Mouse (Mus musculus): Measurements from ENCODE around the gene Hibadh. TPM values are rescaled to one million over a fixed set of nuclear protein-coding genes. Genes with fewer than 3 reads are reported as not detected.
A peak's percentile ranks its signal among the peaks of the same experiment; 100 is the strongest.
"Not testable (repeated sequence)": the region's sequence is repeated elsewhere in the genome, so short reads cannot be mapped to it uniquely, and the experiment has no call there.

Gene Hibadh
- polyA plus RNA-seq (2014; fragmentation: Nextera tagmentation; extraction: Ambion mirVana), result 63.6 and 63.8 TPM in 2 replicates

GRCm38 (mm10) chr6:52640224-52640712 is at the start of gene Hibadh:
TSS of gene Hibadh (minus strand) at chr6:52640389.
- Histone ChIP-seq H3K27ac (ENCODE audit: low read depth, low read length) (peak within 1 kb of the TSS; percentile 59), H3K4me3 (ENCODE audit: low read depth, low read length) (peak within 1 kb of the TSS; percentile 73), H3K4me1 (replicated peaks; ENCODE audit: control insufficient read depth, insufficient read depth, low read length) (peaks cover 7% of the 10 kb centered on the region; the same call in 1 of the 2 replicates), H3K9ac (ENCODE audit: low read depth, low read length) (peak within 1 kb of the TSS; percentile 78), H3K4me2 (peak within 1 kb of the TSS; percentile 79), H3K27me3 (replicated peaks; ENCODE audit: control insufficient read depth, insufficient read depth, low read length) (no peaks in the 10 kb centered on the region; the same call in 1 of the 2 replicates), H3K36me3 (ENCODE audit: control insufficient read depth, insufficient read depth, low read length) (no peaks in the 10 kb centered on the region), H3K9me3 (ENCODE audit: control insufficient read depth, low read length) (no peaks in the 10 kb centered on the region)
- ATAC-seq (replicated peaks; ENCODE audit: low FRiP score), result peak; percentile 100
- under 1% methylated on average over 34 of the region's 34 CpGs for WGBS
- DNase-seq (ENCODE audit: low spot score), result peak; percentile 97

GRCm38 (mm10) chr6:52686901-52687500 is 46.8 kb upstream of the Hibadh start:
- no peak for ATAC-seq (replicated peaks; ENCODE audit: low FRiP score)
- WGBS, result 81% methylated on average over 5 of the region's 5 CpGs

GRCm38 (mm10) chr6:52682607-52683006 is 42.4 kb upstream of the Hibadh start:
- Histone ChIP-seq H3K27ac (ENCODE audit: low read depth, low read length) (no peak overlapping the region), H3K4me2 (no peak overlapping the region), H3K9me3 (ENCODE audit: control insufficient read depth, low read length) (no peaks in the 10 kb centered on the region), H3K36me3 (ENCODE audit: control insufficient read depth, insufficient read depth, low read length) (no peaks in the 10 kb centered on the region), H3K4me3 (ENCODE audit: low read depth, low read length) (no peak overlapping the region), H3K27me3 (replicated peaks; ENCODE audit: control insufficient read depth, insufficient read depth, low read length) (no peaks in the 10 kb centered on the region), H3K9ac (ENCODE audit: low read depth, low read length) (no peak overlapping the region), H3K4me1 (replicated peaks; ENCODE audit: control insufficient read depth, insufficient read depth, low read length) (no peaks in the 10 kb centered on the region)
- ATAC-seq (replicated peaks; ENCODE audit: low FRiP score) (no peak), DNase-seq (ENCODE audit: low spot score) (no peak)
- WGBS, result 80% methylated on average over 3 of the region's 3 CpGs

More at GRCm38 (mm10) chr6:52686901-52687500, 46.8 kb upstream of the Hibadh start:
- Histone ChIP-seq H3K27me3 (replicated peaks; ENCODE audit: control insufficient read depth, insufficient read depth, low read length) (no peaks in the 10 kb centered on the region), H3K9me3 (ENCODE audit: control insufficient read depth, low read length) (no peaks in the 10 kb centered on the region), H3K9ac (ENCODE audit: low read depth, low read length) (no peak overlapping the region), H3K4me1 (replicated peaks; ENCODE audit: control insufficient read depth, insufficient read depth, low read length) (no peaks in the 10 kb centered on the region), H3K27ac (ENCODE audit: low read depth, low read length) (no peak overlapping the region), H3K4me3 (ENCODE audit: low read depth, low read length) (no peak overlapping the region), H3K4me2 (no peak overlapping the region), H3K36me3 (ENCODE audit: control insufficient read depth, insufficient read depth, low read length) (no peaks in the 10 kb centered on the region)
- no peak for DNase-seq (ENCODE audit: low spot score)

- DNase-seq (ENCODE audit: low spot score) (no peak), ATAC-seq (replicated peaks; ENCODE audit: low FRiP score) (no peak)
- no peaks in the 10 kb centered on the region for H3K4me1 ChIP-seq (replicated peaks; ENCODE audit: control insufficient read depth, insufficient read depth, low read length)
- no peaks in the 10 kb centered on the region for H3K36me3 ChIP-seq (ENCODE audit: control insufficient read depth, insufficient read depth, low read length)
- H3K4me3 ChIP-seq (ENCODE audit: low read depth, low read length), result no peak overlapping the region
- H3K9ac ChIP-seq (ENCODE audit: low read depth, low read length), result no peak overlapping the region
- H3K4me2 ChIP-seq, result no peak overlapping the region
- no peaks in the 10 kb centered on the region for H3K9me3 ChIP-seq (ENCODE audit: control insufficient read depth, low read length)
- H3K27me3 ChIP-seq (replicated peaks; ENCODE audit: control insufficient read depth, insufficient read depth, low read length), result no peaks in the 10 kb centered on the region
- H3K27ac ChIP-seq (ENCODE audit: low read depth, low read length), result no peak overlapping the region
- WGBS, result 76% methylated on average over 6 of the region's 6 CpGs
These were observed 41.8 kb upstream of the Hibadh start for GRCm38 (mm10) chr6:52681847-52682485.

GRCm38 (mm10) chr6:52680458-52681032 is 40.4 kb upstream of the Hibadh start:
- H3K9me3 ChIP-seq (ENCODE audit: control insufficient read depth, low read length), result no peaks in the 10 kb centered on the region
- H3K4me1 ChIP-seq (replicated peaks; ENCODE audit: control insufficient read depth, insufficient read depth, low read length), result no peaks in the 10 kb centered on the region
- H3K27me3 ChIP-seq (replicated peaks; ENCODE audit: control insufficient read depth, insufficient read depth, low read length), result no peaks in the 10 kb centered on the region
- no peak overlapping the region for H3K4me3 ChIP-seq (ENCODE audit: low read depth, low read length)
- WGBS, result 57% methylated on average over 8 of the region's 8 CpGs
- H3K9ac ChIP-seq (ENCODE audit: low read depth, low read length), result no peak overlapping the region
- H3K27ac ChIP-seq (ENCODE audit: low read depth, low read length), result no peak overlapping the region
- no peak overlapping the region for H3K4me2 ChIP-seq
- ATAC-seq (replicated peaks; ENCODE audit: low FRiP score) (no peak), DNase-seq (ENCODE audit: low spot score) (no peak)
- H3K36me3 ChIP-seq (ENCODE audit: control insufficient read depth, insufficient read depth, low read length), result no peaks in the 10 kb centered on the region

- 74% methylated on average over 9 of the region's 9 CpGs for WGBS
These were observed 39.4 kb upstream of the Hibadh start for GRCm38 (mm10) chr6:52679565-52679964.

GRCm38 (mm10) chr6:52677534-52677933 is 37.3 kb upstream of the Hibadh start:
- H3K9ac ChIP-seq (ENCODE audit: low read depth, low read length); DNase-seq (ENCODE audit: low spot score); H3K36me3 ChIP-seq (ENCODE audit: control insufficient read depth, insufficient read depth, low read length); H3K4me1 ChIP-seq (replicated peaks; ENCODE audit: control insufficient read depth, insufficient read depth, low read length); H3K27ac ChIP-seq (ENCODE audit: low read depth, low read length); H3K9me3 ChIP-seq (ENCODE audit: control insufficient read depth, low read length); H3K4me2 ChIP-seq; H3K27me3 ChIP-seq (replicated peaks; ENCODE audit: control insufficient read depth, insufficient read depth, low read length); H3K4me3 ChIP-seq (ENCODE audit: low read depth, low read length); ATAC-seq (replicated peaks; ENCODE audit: low FRiP score): not testable (repeated sequence)
- WGBS, result 83% methylated on average over 4 of the region's 4 CpGs

More at GRCm38 (mm10) chr6:52679565-52679964, 39.4 kb upstream of the Hibadh start:
- DNase-seq (ENCODE audit: low spot score) (no peak), ATAC-seq (replicated peaks; ENCODE audit: low FRiP score) (no peak)
- no peaks in the 10 kb centered on the region for H3K36me3 ChIP-seq (ENCODE audit: control insufficient read depth, insufficient read depth, low read length)
- H3K4me1 ChIP-seq (replicated peaks; ENCODE audit: control insufficient read depth, insufficient read depth, low read length), result no peaks in the 10 kb centered on the region
- no peak overlapping the region for H3K4me3 ChIP-seq (ENCODE audit: low read depth, low read length)
- H3K4me2 ChIP-seq, result no peak overlapping the region
- no peaks in the 10 kb centered on the region for H3K27me3 ChIP-seq (replicated peaks; ENCODE audit: control insufficient read depth, insufficient read depth, low read length)
- no peak overlapping the region for H3K27ac ChIP-seq (ENCODE audit: low read depth, low read length)
- H3K9me3 ChIP-seq (ENCODE audit: control insufficient read depth, low read length), result no peaks in the 10 kb centered on the region
- no peak overlapping the region for H3K9ac ChIP-seq (ENCODE audit: low read depth, low read length)

- ATAC-seq (replicated peaks; ENCODE audit: low FRiP score), result no peak
- DNase-seq (ENCODE audit: low spot score), result no peak
- Histone ChIP-seq H3K9me3 (ENCODE audit: control insufficient read depth, low read length) (no peaks in the 10 kb centered on the region), H3K4me3 (ENCODE audit: low read depth, low read length) (no peak overlapping the region), H3K4me2 (no peak overlapping the region), H3K27me3 (replicated peaks; ENCODE audit: control insufficient read depth, insufficient read depth, low read length) (no peaks in the 10 kb centered on the region), H3K9ac (ENCODE audit: low read depth, low read length) (no peak overlapping the region), H3K4me1 (replicated peaks; ENCODE audit: control insufficient read depth, insufficient read depth, low read length) (no peaks in the 10 kb centered on the region), H3K27ac (ENCODE audit: low read depth, low read length) (no peak overlapping the region), H3K36me3 (ENCODE audit: control insufficient read depth, insufficient read depth, low read length) (no peaks in the 10 kb centered on the region)
- WGBS, result 73% methylated on average over 4 of the region's 4 CpGs
These were observed 35.2 kb upstream of the Hibadh start for GRCm38 (mm10) chr6:52675222-52675921.
